Mouse (Mus musculus): ENCODE results near the gene Rnase13. TPM values are rescaled to one million over a fixed set of nuclear protein-coding genes. Genes with fewer than 3 reads are reported as not detected.
"Not testable (repeated sequence)": the region's sequence is repeated elsewhere in the genome, so short reads cannot be mapped to it uniquely, and the experiment has no call there.

Rnase13 gene
- polyA plus RNA-seq, 1 experiment = not detected

- no peak overlapping the region for H3K4me3 ChIP-seq (ENCODE audit: extremely low read depth, insufficient read depth, insufficient read length)
- WGBS = 92% methylated on average over 9 of the region's 9 CpGs
- no peaks in the 10 kb centered on the region for H3K4me1 ChIP-seq (ENCODE audit: control insufficient read depth, insufficient read depth, insufficient read length)
- H3K27me3 ChIP-seq (ENCODE audit: control insufficient read depth, insufficient read depth, low read length) = no peaks in the 10 kb centered on the region; the same call in 1 of the 2 replicates
- TF ChIP-seq POLR2A (IDR thresholded peaks at IDR 0.05; ENCODE audit: low read depth, low read length) = no peak
- TF ChIP-seq CTCF (IDR thresholded peaks at IDR 0.05; ENCODE audit: extremely low read depth, insufficient read depth, insufficient read length, insufficient replicate concordance) = no peak
- H3K36me3 ChIP-seq (ENCODE audit: control insufficient read depth, insufficient read depth, low read length) = no peaks in the 10 kb centered on the region
- no peak overlapping the region for H3K27ac ChIP-seq (ENCODE audit: insufficient read depth, low read length)
- no peak for DNase-seq (ENCODE audit: low read depth in 1 of 2, low spot score in 2 of 2)
These were observed 16.4 kb upstream of the Rnase13 start for GRCm38 (mm10) chr14:51939005-51939404.

- Histone ChIP-seq H3K4me1 (ENCODE audit: control insufficient read depth, insufficient read depth, insufficient read length) (no peaks in the 10 kb centered on the region), H3K27me3 (ENCODE audit: control insufficient read depth, insufficient read depth, low read length) (no peaks in the 10 kb centered on the region), H3K36me3 (ENCODE audit: control insufficient read depth, insufficient read depth, low read length) (no peaks in the 10 kb centered on the region), H3K4me3 (ENCODE audit: extremely low read depth, insufficient read depth, insufficient read length) (no peak overlapping the region), H3K27ac (ENCODE audit: insufficient read depth, low read length) (no peak overlapping the region)
- DNase-seq (ENCODE audit: low read depth in 1 of 2, low spot score in 2 of 2) = no peak
- 65% methylated on average over 10 of the region's 10 CpGs for WGBS
- TF ChIP-seq CTCF (IDR thresholded peaks at IDR 0.05; ENCODE audit: extremely low read depth, insufficient read depth, insufficient read length, insufficient replicate concordance) (no peak), POLR2A (IDR thresholded peaks at IDR 0.05; ENCODE audit: low read depth, low read length) (no peak)
These were observed 9.8 kb upstream of the Rnase13 start for GRCm38 (mm10) chr14:51932092-51933020.

- no peaks in the 10 kb centered on the region for H3K4me1 ChIP-seq (ENCODE audit: control insufficient read depth, insufficient read depth, insufficient read length)
- H3K4me3 ChIP-seq (ENCODE audit: extremely low read depth, insufficient read depth, insufficient read length) = no peak overlapping the region
- no peak for DNase-seq (ENCODE audit: low read depth in 1 of 2, low spot score in 2 of 2)
- no peak overlapping the region for H3K27ac ChIP-seq (ENCODE audit: insufficient read depth, low read length)
- H3K27me3 ChIP-seq (ENCODE audit: control insufficient read depth, insufficient read depth, low read length) = no peaks in the 10 kb centered on the region
- TF ChIP-seq CTCF (IDR thresholded peaks at IDR 0.05; ENCODE audit: extremely low read depth, insufficient read depth, insufficient read length, insufficient replicate concordance) (peak; percentile 20; the same call in 1 of the 2 replicates), POLR2A (IDR thresholded peaks at IDR 0.05; ENCODE audit: low read depth, low read length) (no peak)
- 45% methylated on average over 5 of the region's 5 CpGs for WGBS
- no peaks in the 10 kb centered on the region for H3K36me3 ChIP-seq (ENCODE audit: control insufficient read depth, insufficient read depth, low read length)
These were observed 8.3 kb upstream of the Rnase13 start for GRCm38 (mm10) chr14:51930824-51931223.

GRCm38 (mm10) chr14:51929968-51930367 lies 7.4 kb upstream of the Rnase13 start:
- Histone ChIP-seq H3K36me3 (ENCODE audit: control insufficient read depth, insufficient read depth, low read length) (no peaks in the 10 kb centered on the region), H3K4me3 (ENCODE audit: extremely low read depth, insufficient read depth, insufficient read length) (no peak overlapping the region), H3K4me1 (ENCODE audit: control insufficient read depth, insufficient read depth, insufficient read length) (no peaks in the 10 kb centered on the region), H3K27me3 (ENCODE audit: control insufficient read depth, insufficient read depth, low read length) (no peaks in the 10 kb centered on the region), H3K27ac (ENCODE audit: insufficient read depth, low read length) (no peak overlapping the region)
- TF ChIP-seq POLR2A (IDR thresholded peaks at IDR 0.05; ENCODE audit: low read depth, low read length) (no peak), CTCF (IDR thresholded peaks at IDR 0.05; ENCODE audit: extremely low read depth, insufficient read depth, insufficient read length, insufficient replicate concordance) (no peak)
- no peak for DNase-seq (ENCODE audit: low read depth in 1 of 2, low spot score in 2 of 2)
- WGBS = 79% methylated on average over 9 of the region's 9 CpGs

- WGBS = 90% methylated on average over 8 of the region's 8 CpGs
- H3K36me3 ChIP-seq (ENCODE audit: control insufficient read depth, insufficient read depth, low read length) = no peaks in the 10 kb centered on the region
- TF ChIP-seq POLR2A (IDR thresholded peaks at IDR 0.05; ENCODE audit: low read depth, low read length) (no peak), CTCF (IDR thresholded peaks at IDR 0.05; ENCODE audit: extremely low read depth, insufficient read depth, insufficient read length, insufficient replicate concordance) (no peak)
- no peak overlapping the region for H3K4me3 ChIP-seq (ENCODE audit: extremely low read depth, insufficient read depth, insufficient read length)
- no peaks in the 10 kb centered on the region for H3K4me1 ChIP-seq (ENCODE audit: control insufficient read depth, insufficient read depth, insufficient read length)
- no peak overlapping the region for H3K27ac ChIP-seq (ENCODE audit: insufficient read depth, low read length)
- no peaks in the 10 kb centered on the region for H3K27me3 ChIP-seq (ENCODE audit: control insufficient read depth, insufficient read depth, low read length)
- DNase-seq (ENCODE audit: low read depth in 1 of 2, low spot score in 2 of 2) = no peak
These were observed 6.9 kb upstream of the Rnase13 start for GRCm38 (mm10) chr14:51929309-51929943.

- 91% methylated on average over 11 of the region's 11 CpGs for WGBS
- not testable (repeated sequence) for DNase-seq (ENCODE audit: low read depth in 1 of 2, low spot score in 2 of 2); H3K4me3 ChIP-seq (ENCODE audit: extremely low read depth, insufficient read depth, insufficient read length)
These were observed 4.4 kb upstream of the Rnase13 start for GRCm38 (mm10) chr14:51926930-51927329.

GRCm38 (mm10) chr14:51923492-51923891 lies 919 bp upstream of the Rnase13 start:
- no peaks in the 10 kb centered on the region for H3K27me3 ChIP-seq (ENCODE audit: control insufficient read depth, insufficient read depth, low read length)
- no peaks in the 10 kb centered on the region for H3K4me1 ChIP-seq (ENCODE audit: control insufficient read depth, insufficient read depth, insufficient read length)
- H3K36me3 ChIP-seq (ENCODE audit: control insufficient read depth, insufficient read depth, low read length) = no peaks in the 10 kb centered on the region
- no peak for DNase-seq (ENCODE audit: low read depth in 1 of 2, low spot score in 2 of 2)
- WGBS = 76% methylated on average over 4 of the region's 4 CpGs
- no peak overlapping the region for H3K27ac ChIP-seq (ENCODE audit: insufficient read depth, low read length)
- TF ChIP-seq POLR2A (IDR thresholded peaks at IDR 0.05; ENCODE audit: low read depth, low read length) (no peak), CTCF (IDR thresholded peaks at IDR 0.05; ENCODE audit: extremely low read depth, insufficient read depth, insufficient read length, insufficient replicate concordance) (no peak)
- H3K4me3 ChIP-seq (ENCODE audit: extremely low read depth, insufficient read depth, insufficient read length) = no peak overlapping the region

More at GRCm38 (mm10) chr14:51926930-51927329, 4.4 kb upstream of the Rnase13 start:
- H3K4me1 ChIP-seq (ENCODE audit: control insufficient read depth, insufficient read depth, insufficient read length); H3K27me3 ChIP-seq (ENCODE audit: control insufficient read depth, insufficient read depth, low read length); H3K36me3 ChIP-seq (ENCODE audit: control insufficient read depth, insufficient read depth, low read length); H3K27ac ChIP-seq (ENCODE audit: insufficient read depth, low read length): not testable (repeated sequence)
